Mouse (Mus musculus): ENCODE measurements around the gene Pkd1l1. TPM values are rescaled to one million over a fixed set of nuclear protein-coding genes. Genes with fewer than 3 reads are reported as not detected.

Pkd1l1 gene
- polyA plus RNA-seq, 1 experiment from 2014 or later, result 0.05 TPM

Other genes with a start within 250 kb of the Pkd1l1 start
- 15.3 and 16.4 TPM in 2 replicates for gene Hus1, start 37.9 kb upstream of the Pkd1l1 start, polyA plus RNA-seq (2016; fragmentation: Nextera tagmentation; extraction: Ambion mirVana)
- 0.77 and 1.3 TPM in 2 replicates for gene Gm11992, start 75.3 kb upstream of the Pkd1l1 start, polyA plus RNA-seq (2016; fragmentation: Nextera tagmentation; extraction: Ambion mirVana)
- 0.25 TPM in 1 of 2 replicates, not detected in the other for gene Sun3, start 75.7 kb upstream of the Pkd1l1 start, polyA plus RNA-seq (2016; fragmentation: Nextera tagmentation; extraction: Ambion mirVana)
- 3.6 and 4.8 TPM in 2 replicates for gene Upp1, start 144.8 kb upstream of the Pkd1l1 start, polyA plus RNA-seq (2016; fragmentation: Nextera tagmentation; extraction: Ambion mirVana)
- 0.04 TPM in 1 of 2 replicates, not detected in the other for gene Abca13, start 218.7 kb upstream of the Pkd1l1 start, polyA plus RNA-seq (2016; fragmentation: Nextera tagmentation; extraction: Ambion mirVana)